Mouse (Mus musculus): ENCODE measurements around the gene Pdcd1lg2. TPM values are rescaled to one million over a fixed set of nuclear protein-coding genes. Genes with fewer than 3 reads are reported as not detected.

The Pdcd1lg2 gene
- polyA plus RNA-seq, 1 experiment from 2014 or later, result not detected

DNA sequence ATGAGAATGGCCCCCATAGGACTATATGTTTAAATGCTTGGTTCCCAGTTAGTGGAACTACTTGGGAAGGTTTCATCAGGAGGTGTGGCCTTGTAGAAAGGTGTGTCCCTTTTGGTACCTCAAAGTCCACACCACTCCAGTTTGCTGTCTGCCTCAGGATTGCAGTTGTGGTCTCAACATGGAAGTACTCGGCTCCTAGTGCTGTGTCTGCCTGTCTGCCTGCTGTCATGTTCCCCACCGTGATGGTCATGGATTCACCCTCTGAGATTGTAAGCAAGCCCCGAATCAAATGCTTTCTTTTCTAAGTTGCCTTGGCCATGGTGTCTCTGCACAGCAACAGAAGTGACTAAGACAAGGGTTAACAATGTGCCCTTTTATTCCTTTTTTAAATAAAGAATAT lies 103.4 kb downstream of the Pdcd1lg2 start:
- H3K36me3 ChIP-seq (ENCODE audit: control insufficient read depth, insufficient read depth, low read length), result no peaks in the 10 kb centered on the region
- no peaks in the 10 kb centered on the region for H3K9me3 ChIP-seq (ENCODE audit: control insufficient read depth, low read length)
- H3K27me3 ChIP-seq (ENCODE audit: control insufficient read depth, insufficient read depth, low read length), result no peaks in the 10 kb centered on the region
- H3K4me3 ChIP-seq (ENCODE audit: low read depth, low read length), result no peak overlapping the region
- H3K4me1 ChIP-seq (ENCODE audit: control insufficient read depth, insufficient read depth, low read length), result no peaks in the 10 kb centered on the region
- ATAC-seq (ENCODE audit: low read depth), result no peak
- no peak overlapping the region for H3K27ac ChIP-seq (ENCODE audit: low read depth, low read length)
- WGBS, result 95% methylated on average over 3 of the region's 3 CpGs
- no peak overlapping the region for H3K4me2 ChIP-seq (ENCODE audit: low read depth, low read length)
- no peak overlapping the region for H3K9ac ChIP-seq (replicated peaks; ENCODE audit: low read depth, low read length)

DNA sequence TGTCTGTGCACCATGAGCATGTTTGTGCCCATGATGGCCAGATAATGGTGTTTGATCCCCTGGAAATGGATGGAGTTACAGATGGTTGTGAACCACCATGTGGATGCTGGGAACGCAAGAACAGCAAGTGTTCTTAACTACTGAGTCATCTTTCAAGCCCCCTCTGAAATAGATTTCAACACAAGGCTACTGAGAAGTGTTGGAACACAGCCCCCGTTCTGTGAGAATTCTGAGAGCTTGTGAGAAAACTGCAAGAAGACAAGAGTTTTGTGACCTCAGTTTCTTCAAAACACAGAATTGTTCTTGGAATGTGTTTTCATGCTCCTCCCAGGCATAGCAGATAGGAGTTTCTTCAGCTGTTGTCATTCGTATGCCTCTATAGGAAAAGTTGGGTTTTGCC lies 104.7 kb downstream of the Pdcd1lg2 start:
- Histone ChIP-seq H3K36me3 (ENCODE audit: control insufficient read depth, insufficient read depth, low read length) (no peaks in the 10 kb centered on the region), H3K4me3 (ENCODE audit: low read depth, low read length) (no peak overlapping the region), H3K27me3 (ENCODE audit: control insufficient read depth, insufficient read depth, low read length) (no peaks in the 10 kb centered on the region), H3K4me1 (ENCODE audit: control insufficient read depth, insufficient read depth, low read length) (no peaks in the 10 kb centered on the region), H3K9me3 (ENCODE audit: control insufficient read depth, low read length) (no peaks in the 10 kb centered on the region), H3K4me2 (ENCODE audit: low read depth, low read length) (no peak overlapping the region), H3K27ac (ENCODE audit: low read depth, low read length) (no peak overlapping the region), H3K9ac (replicated peaks; ENCODE audit: low read depth, low read length) (no peak overlapping the region)
- 93% methylated on average over 3 of the region's 3 CpGs for WGBS
- ATAC-seq (ENCODE audit: low read depth), result no peak

DNA sequence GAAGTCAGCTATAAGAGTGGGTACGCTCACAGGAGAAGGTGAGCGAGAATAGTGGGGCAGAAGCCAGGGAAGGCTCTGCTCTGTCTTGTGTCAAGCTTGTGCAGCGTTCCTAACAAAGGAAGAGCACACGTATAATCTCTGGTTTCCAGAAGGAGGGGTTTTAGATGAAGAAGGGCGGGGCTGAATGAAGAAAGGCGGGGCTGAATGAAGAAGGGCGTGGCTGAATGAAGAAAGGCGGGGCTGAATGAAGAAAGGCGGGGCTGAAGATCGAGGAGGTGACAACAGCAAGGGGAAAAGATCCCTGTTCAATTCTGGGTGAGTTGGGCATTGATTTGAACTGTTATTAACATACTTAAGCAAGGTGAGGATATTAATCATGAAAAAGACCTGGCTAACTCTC lies 105.3 kb downstream of the Pdcd1lg2 start:
- no peak overlapping the region for H3K9ac ChIP-seq (replicated peaks; ENCODE audit: low read depth, low read length)
- ATAC-seq (ENCODE audit: low read depth), result no peak
- WGBS, result 65% methylated on average over 10 of the region's 10 CpGs
- no peaks in the 10 kb centered on the region for H3K4me1 ChIP-seq (ENCODE audit: control insufficient read depth, insufficient read depth, low read length)
- H3K4me2 ChIP-seq (ENCODE audit: low read depth, low read length), result no peak overlapping the region
- no peaks in the 10 kb centered on the region for H3K27me3 ChIP-seq (ENCODE audit: control insufficient read depth, insufficient read depth, low read length)
- H3K36me3 ChIP-seq (ENCODE audit: control insufficient read depth, insufficient read depth, low read length), result no peaks in the 10 kb centered on the region
- no peak overlapping the region for H3K27ac ChIP-seq (ENCODE audit: low read depth, low read length)
- H3K9me3 ChIP-seq (ENCODE audit: control insufficient read depth, low read length), result no peaks in the 10 kb centered on the region
- no peak overlapping the region for H3K4me3 ChIP-seq (ENCODE audit: low read depth, low read length)

DNA sequence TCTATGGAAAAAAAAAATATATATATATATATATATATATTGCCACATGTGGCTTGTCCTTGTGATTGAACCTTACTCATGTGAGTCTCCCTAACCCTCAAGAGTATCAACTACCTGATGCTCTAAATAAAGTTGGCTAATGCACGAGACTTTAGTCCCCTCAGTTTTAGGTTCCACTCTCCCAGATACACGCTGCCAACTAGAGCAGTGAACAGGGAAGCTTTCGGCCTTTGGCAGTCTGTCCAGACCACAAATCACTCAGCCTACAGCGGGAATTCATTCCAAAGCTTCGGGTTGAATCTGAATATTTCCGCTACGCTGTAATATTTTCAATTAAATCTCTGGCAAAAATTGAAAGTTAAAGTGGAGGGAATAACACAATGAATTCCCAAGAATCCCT lies 107.7 kb downstream of the Pdcd1lg2 start:
- WGBS, result 84% methylated on average over 7 of the region's 7 CpGs
- Histone ChIP-seq H3K27me3 (ENCODE audit: control insufficient read depth, insufficient read depth, low read length) (no peaks in the 10 kb centered on the region), H3K36me3 (ENCODE audit: control insufficient read depth, insufficient read depth, low read length) (no peaks in the 10 kb centered on the region), H3K4me3 (ENCODE audit: low read depth, low read length) (no peak overlapping the region), H3K9me3 (ENCODE audit: control insufficient read depth, low read length) (no peaks in the 10 kb centered on the region), H3K4me1 (ENCODE audit: control insufficient read depth, insufficient read depth, low read length) (peaks cover 2% of the 10 kb centered on the region), H3K4me2 (ENCODE audit: low read depth, low read length) (no peak overlapping the region), H3K9ac (replicated peaks; ENCODE audit: low read depth, low read length) (no peak overlapping the region), H3K27ac (ENCODE audit: low read depth, low read length) (no peak overlapping the region)
- no peak for ATAC-seq (ENCODE audit: low read depth)

DNA sequence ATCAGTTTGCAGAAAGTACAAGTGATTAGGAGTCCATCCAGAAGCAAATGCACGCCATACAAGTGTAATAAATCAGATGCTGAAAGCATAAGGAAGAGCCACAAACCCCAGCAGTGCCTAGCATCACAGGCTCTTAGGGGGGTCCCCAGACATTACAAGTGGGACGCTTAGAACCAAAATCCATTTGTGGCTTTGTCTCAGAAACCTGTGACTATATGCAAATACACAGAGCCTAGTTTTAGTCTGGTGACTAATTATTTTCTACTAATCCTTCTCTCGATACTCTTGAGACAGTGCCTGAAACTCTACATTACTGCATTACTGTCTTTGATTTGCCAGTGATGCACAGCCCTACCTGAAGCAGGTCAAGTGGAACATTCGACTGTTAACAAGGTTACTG lies 108.2 kb downstream of the Pdcd1lg2 start:
- H3K27ac ChIP-seq (ENCODE audit: low read depth, low read length), result no peak overlapping the region
- no peaks in the 10 kb centered on the region for H3K27me3 ChIP-seq (ENCODE audit: control insufficient read depth, insufficient read depth, low read length)
- H3K4me3 ChIP-seq (ENCODE audit: low read depth, low read length), result no peak overlapping the region
- no peak overlapping the region for H3K4me2 ChIP-seq (ENCODE audit: low read depth, low read length)
- no peaks in the 10 kb centered on the region for H3K36me3 ChIP-seq (ENCODE audit: control insufficient read depth, insufficient read depth, low read length)
- peaks cover 7% of the 10 kb centered on the region for H3K4me1 ChIP-seq (ENCODE audit: control insufficient read depth, insufficient read depth, low read length)
- no peak overlapping the region for H3K9ac ChIP-seq (replicated peaks; ENCODE audit: low read depth, low read length)
- no peak for ATAC-seq (ENCODE audit: low read depth)
- H3K9me3 ChIP-seq (ENCODE audit: control insufficient read depth, low read length), result no peaks in the 10 kb centered on the region
- 70% methylated on average over 4 of the region's 4 CpGs for WGBS

Other genes with a start within 250 kb of the Pdcd1lg2 start
- 18.5 and 22.0 TPM in 2 replicates for gene Jak2, start 159.1 kb upstream of the Pdcd1lg2 start, polyA plus RNA-seq (2014; fragmentation: Nextera tagmentation; extraction: Ambion mirVana)
- gene Insl6, start 85.6 kb upstream of the Pdcd1lg2 start, polyA plus RNA-seq (2014; fragmentation: Nextera tagmentation; extraction: Ambion mirVana), result 1.6 and 2.2 TPM in 2 replicates
- 2.4 and 4.6 TPM in 2 replicates for gene Rln1, start 76.2 kb upstream of the Pdcd1lg2 start, polyA plus RNA-seq (2014; fragmentation: Nextera tagmentation; extraction: Ambion mirVana)
- gene Plgrkt, start 43.5 kb upstream of the Pdcd1lg2 start, polyA plus RNA-seq (2014; fragmentation: Nextera tagmentation; extraction: Ambion mirVana), result 82.4 and 90.5 TPM in 2 replicates
- gene Cd274, start 43.5 kb upstream of the Pdcd1lg2 start, polyA plus RNA-seq (2014; fragmentation: Nextera tagmentation; extraction: Ambion mirVana), result 0.59 and 0.95 TPM in 2 replicates
- 21.2 and 22.7 TPM in 2 replicates for gene Ric1, start 111.4 kb downstream of the Pdcd1lg2 start, polyA plus RNA-seq (2014; fragmentation: Nextera tagmentation; extraction: Ambion mirVana)
- gene Ermp1, start 237.5 kb downstream of the Pdcd1lg2 start, polyA plus RNA-seq (2014; fragmentation: Nextera tagmentation; extraction: Ambion mirVana), result 9.9 and 12.1 TPM in 2 replicates